Mouse (Mus musculus): Measurements from ENCODE around the gene Lrrc49. TPM values are rescaled to one million over a fixed set of nuclear protein-coding genes. Genes with fewer than 3 reads are reported as not detected.

The Lrrc49 gene
- polyA plus RNA-seq, 1 experiment from 2014 or later, result 10.4 TPM

- peaks cover 24% of the 10 kb centered on the region for H3K36me3 ChIP-seq (ENCODE audit: control insufficient read depth, insufficient read depth, low read length)
- no peaks in the 10 kb centered on the region for H3K9me3 ChIP-seq (ENCODE audit: control insufficient read depth, low read length)
- no peaks in the 10 kb centered on the region for H3K27me3 ChIP-seq (ENCODE audit: control insufficient read depth, insufficient read depth, low read length)
- no peak overlapping the region for H3K4me2 ChIP-seq (ENCODE audit: low read length)
- H3K4me1 ChIP-seq (ENCODE audit: control insufficient read depth in 2 of 2, insufficient read depth in 2 of 2, low read length in 2 of 2), result 0 out of 4 replicates have a peak, but pooled peaks cover 0 to 2% of the 10 kb centered on the region in 2 experiments
- H3K27ac ChIP-seq (replicated peaks in 1 of 2; ENCODE audit: control insufficient read depth in 1 of 2, insufficient read depth in 1 of 2, low read depth in 2 of 2, low read length in 2 of 2), result no peak overlapping the region
- ATAC-seq (ENCODE audit: insufficient number of reproducible peaks, insufficient read depth, low FRiP score, low read depth), result no peak
- H3K4me3 ChIP-seq (ENCODE audit: control insufficient read depth in 1 of 2, insufficient read depth in 1 of 2, low read depth in 1 of 2, low read length in 2 of 2), result no peak overlapping the region
- H3K9ac ChIP-seq (ENCODE audit: low read length), result no peak overlapping the region
Observed at GRCm38 (mm10) chr9:60674780-60675179, 13.2 kb downstream of the Lrrc49 start.

- no peaks in the 10 kb centered on the region for H3K27me3 ChIP-seq (ENCODE audit: control insufficient read depth, insufficient read depth, low read length)
- no peak overlapping the region for H3K27ac ChIP-seq (replicated peaks in 1 of 2; ENCODE audit: control insufficient read depth in 1 of 2, insufficient read depth in 1 of 2, low read depth in 2 of 2, low read length in 2 of 2)
- H3K4me2 ChIP-seq (ENCODE audit: low read length), result no peak overlapping the region
- H3K9ac ChIP-seq (ENCODE audit: low read length), result no peak overlapping the region
- 0 out of 4 replicates have a peak, but pooled peaks cover 0 to 2% of the 10 kb centered on the region in 2 experiments for H3K4me1 ChIP-seq (ENCODE audit: control insufficient read depth in 2 of 2, insufficient read depth in 2 of 2, low read length in 2 of 2)
- 93% methylated on average over 6 of the region's 6 CpGs for whole genome bisulfite sequencing
- H3K36me3 ChIP-seq (ENCODE audit: control insufficient read depth, insufficient read depth, low read length), result peaks cover 21% of the 10 kb centered on the region
- H3K4me3 ChIP-seq (ENCODE audit: control insufficient read depth in 1 of 2, insufficient read depth in 1 of 2, low read depth in 1 of 2, low read length in 2 of 2), result no peak overlapping the region
- ATAC-seq (ENCODE audit: insufficient number of reproducible peaks, insufficient read depth, low FRiP score, low read depth), result no peak
- H3K9me3 ChIP-seq (ENCODE audit: control insufficient read depth, low read length), result no peaks in the 10 kb centered on the region
Observed at GRCm38 (mm10) chr9:60672568-60672967, 15.4 kb downstream of the Lrrc49 start.

- no peak for ATAC-seq (ENCODE audit: insufficient number of reproducible peaks, insufficient read depth, low FRiP score, low read depth)
- Histone ChIP-seq H3K9ac (ENCODE audit: low read length) (no peak overlapping the region), H3K27me3 (ENCODE audit: control insufficient read depth, insufficient read depth, low read length) (no peaks in the 10 kb centered on the region), H3K36me3 (ENCODE audit: control insufficient read depth, insufficient read depth, low read length) (peaks cover 14% of the 10 kb centered on the region), H3K9me3 (ENCODE audit: control insufficient read depth, low read length) (no peaks in the 10 kb centered on the region), H3K4me2 (ENCODE audit: low read length) (no peak overlapping the region), H3K4me1 (ENCODE audit: control insufficient read depth in 2 of 2, insufficient read depth in 2 of 2, low read length in 2 of 2) (0 out of 4 replicates have a peak, but pooled peaks cover 0 to 2% of the 10 kb centered on the region in 2 experiments), H3K27ac (replicated peaks in 1 of 2; ENCODE audit: control insufficient read depth in 1 of 2, insufficient read depth in 1 of 2, low read depth in 2 of 2, low read length in 2 of 2) (no peak overlapping the region), H3K4me3 (ENCODE audit: control insufficient read depth in 1 of 2, insufficient read depth in 1 of 2, low read depth in 1 of 2, low read length in 2 of 2) (no peak overlapping the region)
- 84% methylated on average over 6 of the region's 6 CpGs for WGBS
Observed at GRCm38 (mm10) chr9:60668886-60669285, 19.1 kb downstream of the Lrrc49 start.

GRCm38 (mm10) chr9:60665535-60665934 is 22.4 kb downstream of the Lrrc49 start:
- 89% methylated on average over 3 of the region's 3 CpGs for WGBS
- Histone ChIP-seq H3K27ac (replicated peaks in 1 of 2; ENCODE audit: control insufficient read depth in 1 of 2, insufficient read depth in 1 of 2, low read depth in 2 of 2, low read length in 2 of 2) (no peak overlapping the region), H3K36me3 (ENCODE audit: control insufficient read depth, insufficient read depth, low read length) (peaks cover 14% of the 10 kb centered on the region), H3K4me3 (ENCODE audit: control insufficient read depth in 1 of 2, insufficient read depth in 1 of 2, low read depth in 1 of 2, low read length in 2 of 2) (no peak overlapping the region), H3K4me1 (ENCODE audit: control insufficient read depth in 2 of 2, insufficient read depth in 2 of 2, low read length in 2 of 2) (no peaks in the 10 kb centered on the region), H3K27me3 (ENCODE audit: control insufficient read depth, insufficient read depth, low read length) (no peaks in the 10 kb centered on the region), H3K9me3 (ENCODE audit: control insufficient read depth, low read length) (no peaks in the 10 kb centered on the region), H3K9ac (ENCODE audit: low read length) (no peak overlapping the region), H3K4me2 (ENCODE audit: low read length) (no peak overlapping the region)
- no peak for ATAC-seq (ENCODE audit: insufficient number of reproducible peaks, insufficient read depth, low FRiP score, low read depth)

- Histone ChIP-seq H3K9ac (ENCODE audit: low read length) (no peak overlapping the region), H3K36me3 (ENCODE audit: control insufficient read depth, insufficient read depth, low read length) (peaks cover 14% of the 10 kb centered on the region), H3K27ac (replicated peaks in 1 of 2; ENCODE audit: control insufficient read depth in 1 of 2, insufficient read depth in 1 of 2, low read depth in 2 of 2, low read length in 2 of 2) (no peak overlapping the region), H3K9me3 (ENCODE audit: control insufficient read depth, low read length) (no peaks in the 10 kb centered on the region), H3K27me3 (ENCODE audit: control insufficient read depth, insufficient read depth, low read length) (no peaks in the 10 kb centered on the region), H3K4me2 (ENCODE audit: low read length) (no peak overlapping the region), H3K4me1 (ENCODE audit: control insufficient read depth in 2 of 2, insufficient read depth in 2 of 2, low read length in 2 of 2) (no peaks in the 10 kb centered on the region), H3K4me3 (ENCODE audit: control insufficient read depth in 1 of 2, insufficient read depth in 1 of 2, low read depth in 1 of 2, low read length in 2 of 2) (no peak overlapping the region)
- ATAC-seq (ENCODE audit: insufficient number of reproducible peaks, insufficient read depth, low FRiP score, low read depth), result no peak
- WGBS, result 78% methylated on average over 5 of the region's 5 CpGs
Observed at GRCm38 (mm10) chr9:60664866-60665265, 23.1 kb downstream of the Lrrc49 start.

- H3K4me1 ChIP-seq (ENCODE audit: control insufficient read depth in 2 of 2, insufficient read depth in 2 of 2, low read length in 2 of 2), result no peaks in the 10 kb centered on the region
- H3K9ac ChIP-seq (ENCODE audit: low read length), result no peak overlapping the region
- no peaks in the 10 kb centered on the region for H3K27me3 ChIP-seq (ENCODE audit: control insufficient read depth, insufficient read depth, low read length)
- H3K36me3 ChIP-seq (ENCODE audit: control insufficient read depth, insufficient read depth, low read length), result peaks cover 12% of the 10 kb centered on the region
- ATAC-seq (ENCODE audit: insufficient number of reproducible peaks, insufficient read depth, low FRiP score, low read depth), result no peak
- WGBS, result 91% methylated on average over 12 of the region's 12 CpGs
- H3K27ac ChIP-seq (replicated peaks in 1 of 2; ENCODE audit: control insufficient read depth in 1 of 2, insufficient read depth in 1 of 2, low read depth in 2 of 2, low read length in 2 of 2), result no peak overlapping the region
- H3K9me3 ChIP-seq (ENCODE audit: control insufficient read depth, low read length), result no peaks in the 10 kb centered on the region
- no peak overlapping the region for H3K4me2 ChIP-seq (ENCODE audit: low read length)
- H3K4me3 ChIP-seq (ENCODE audit: control insufficient read depth in 1 of 2, insufficient read depth in 1 of 2, low read depth in 1 of 2, low read length in 2 of 2), result no peak overlapping the region
Observed at GRCm38 (mm10) chr9:60664385-60664784, 23.6 kb downstream of the Lrrc49 start.

- no peaks in the 10 kb centered on the region for H3K9me3 ChIP-seq (ENCODE audit: control insufficient read depth, low read length)
- no peak overlapping the region for H3K4me2 ChIP-seq (ENCODE audit: low read length)
- H3K27me3 ChIP-seq (ENCODE audit: control insufficient read depth, insufficient read depth, low read length), result no peaks in the 10 kb centered on the region
- ATAC-seq (ENCODE audit: insufficient number of reproducible peaks, insufficient read depth, low FRiP score, low read depth), result no peak
- WGBS, result 79% methylated on average over 2 of the region's 2 CpGs
- H3K4me1 ChIP-seq (ENCODE audit: control insufficient read depth in 2 of 2, insufficient read depth in 2 of 2, low read length in 2 of 2), result no peaks in the 10 kb centered on the region
- H3K27ac ChIP-seq (replicated peaks in 1 of 2; ENCODE audit: control insufficient read depth in 1 of 2, insufficient read depth in 1 of 2, low read depth in 2 of 2, low read length in 2 of 2), result no peak overlapping the region
- no peak overlapping the region for H3K9ac ChIP-seq (ENCODE audit: low read length)
- H3K36me3 ChIP-seq (ENCODE audit: control insufficient read depth, insufficient read depth, low read length), result peaks cover 5% of the 10 kb centered on the region
- H3K4me3 ChIP-seq (ENCODE audit: control insufficient read depth in 1 of 2, insufficient read depth in 1 of 2, low read depth in 1 of 2, low read length in 2 of 2), result no peak overlapping the region
Observed at GRCm38 (mm10) chr9:60662936-60663335, 25.0 kb downstream of the Lrrc49 start.

GRCm38 (mm10) chr9:60653582-60653981 is 34.4 kb downstream of the Lrrc49 start:
- Histone ChIP-seq H3K9me3 (ENCODE audit: control insufficient read depth, low read length) (no peaks in the 10 kb centered on the region), H3K27me3 (ENCODE audit: control insufficient read depth, insufficient read depth, low read length) (no peaks in the 10 kb centered on the region), H3K9ac (ENCODE audit: low read length) (no peak overlapping the region), H3K4me2 (ENCODE audit: low read length) (no peak overlapping the region), H3K27ac (replicated peaks in 1 of 2; ENCODE audit: control insufficient read depth in 1 of 2, insufficient read depth in 1 of 2, low read depth in 2 of 2, low read length in 2 of 2) (no peak overlapping the region), H3K4me1 (ENCODE audit: control insufficient read depth in 2 of 2, insufficient read depth in 2 of 2, low read length in 2 of 2) (no peaks in the 10 kb centered on the region), H3K4me3 (ENCODE audit: control insufficient read depth in 1 of 2, insufficient read depth in 1 of 2, low read depth in 1 of 2, low read length in 2 of 2) (no peak overlapping the region), H3K36me3 (ENCODE audit: control insufficient read depth, insufficient read depth, low read length) (no peaks in the 10 kb centered on the region)
- ATAC-seq (ENCODE audit: insufficient number of reproducible peaks, insufficient read depth, low FRiP score, low read depth), result no peak
